Mouse (Mus musculus): ENCODE measurements around the gene Pla2g6. TPM values are rescaled to one million over a fixed set of nuclear protein-coding genes. Genes with fewer than 3 reads are reported as not detected.

The Pla2g6 gene
- polyA plus RNA-seq, 1 experiment = 24.6 TPM

DNA sequence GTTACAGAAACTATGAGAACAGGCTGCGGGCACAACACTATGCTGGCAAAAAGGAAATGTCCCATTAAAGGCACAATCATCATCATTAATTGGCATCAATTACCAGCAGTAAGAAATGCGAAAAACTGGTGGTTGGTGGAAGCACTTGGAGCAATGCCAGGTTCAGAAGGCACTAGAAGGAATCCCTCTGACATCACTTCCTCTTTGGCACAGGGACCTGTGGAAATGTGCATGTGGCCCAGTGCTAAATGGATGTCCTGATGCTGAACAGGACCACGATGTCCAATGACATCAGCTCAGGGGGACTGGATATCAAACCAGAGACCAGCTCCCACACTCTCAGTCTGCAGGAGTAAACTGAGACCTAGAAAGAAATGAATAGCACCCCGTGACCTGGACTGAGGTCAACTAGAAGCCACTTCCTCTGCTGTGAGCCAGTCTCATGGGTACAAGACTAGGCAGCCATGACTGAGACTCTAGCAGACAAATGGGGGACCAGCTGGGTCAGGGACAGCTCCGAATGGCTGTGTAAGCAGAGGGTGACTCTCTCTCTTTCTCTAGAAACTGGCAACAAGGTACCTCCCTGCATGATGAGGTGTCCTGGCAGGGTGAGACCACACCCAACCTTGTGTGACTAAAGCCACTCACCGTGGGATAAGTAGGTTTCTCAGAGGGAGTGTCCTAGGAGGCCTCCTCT is 14.6 kb upstream of the Pla2g6 start:
- TF ChIP-seq POLR2A (IDR thresholded peaks at IDR 0.05; ENCODE audit: low read depth, low read length) (no peak), CTCF (conservative IDR thresholded peaks at IDR 0.05; ENCODE audit: insufficient read depth, insufficient read length, low read depth, low read length) (no peak)
- Histone ChIP-seq H3K4me3 (ENCODE audit: insufficient read depth, low read depth, low read length) (no peak overlapping the region), H3K27me3 (replicated peaks; ENCODE audit: control insufficient read depth, insufficient read depth, low read length) (no peaks in the 10 kb centered on the region), H3K36me3 (ENCODE audit: control insufficient read depth, insufficient read depth, low read length) (no peaks in the 10 kb centered on the region), H3K27ac (ENCODE audit: insufficient read depth, low read depth, low read length) (no peak overlapping the region), H3K4me1 (ENCODE audit: control insufficient read depth, insufficient read depth, low read length) (no peaks in the 10 kb centered on the region; the same call in 1 of the 2 replicates)
- DNase-seq = no peak
- 75% methylated on average over 6 of the region's 6 CpGs for WGBS

DNA sequence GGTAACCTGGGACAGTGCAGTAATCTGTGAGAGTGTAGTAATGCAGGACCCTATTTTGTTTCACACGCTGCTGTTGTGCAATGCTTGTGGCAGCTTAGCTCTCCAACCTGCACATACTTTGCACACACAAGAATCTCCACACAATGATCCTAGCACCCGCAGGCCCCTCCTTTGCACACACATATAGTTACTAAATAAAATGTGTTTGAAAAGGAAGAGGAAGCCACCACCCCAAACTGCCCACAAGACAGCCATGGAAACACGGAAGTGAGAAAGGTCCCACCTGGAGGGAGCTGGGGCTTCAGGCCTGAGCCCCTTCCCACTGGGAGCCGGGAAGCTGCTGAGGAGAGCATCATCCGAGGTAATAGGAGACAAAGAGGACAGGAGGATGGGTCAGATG is 10.8 kb upstream of the Pla2g6 start:
- no peak overlapping the region for H3K4me3 ChIP-seq (ENCODE audit: insufficient read depth, low read depth, low read length)
- 74% methylated on average over 5 of the region's 5 CpGs for WGBS
- no peak for DNase-seq
- H3K36me3 ChIP-seq (ENCODE audit: control insufficient read depth, insufficient read depth, low read length) = no peaks in the 10 kb centered on the region
- H3K4me1 ChIP-seq (ENCODE audit: control insufficient read depth, insufficient read depth, low read length) = no peaks in the 10 kb centered on the region; the same call in 1 of the 2 replicates
- no peak overlapping the region for H3K27ac ChIP-seq (ENCODE audit: insufficient read depth, low read depth, low read length)
- TF ChIP-seq CTCF (conservative IDR thresholded peaks at IDR 0.05; ENCODE audit: insufficient read depth, insufficient read length, low read depth, low read length) (no peak), POLR2A (IDR thresholded peaks at IDR 0.05; ENCODE audit: low read depth, low read length) (no peak)
- H3K27me3 ChIP-seq (replicated peaks; ENCODE audit: control insufficient read depth, insufficient read depth, low read length) = no peaks in the 10 kb centered on the region

DNA sequence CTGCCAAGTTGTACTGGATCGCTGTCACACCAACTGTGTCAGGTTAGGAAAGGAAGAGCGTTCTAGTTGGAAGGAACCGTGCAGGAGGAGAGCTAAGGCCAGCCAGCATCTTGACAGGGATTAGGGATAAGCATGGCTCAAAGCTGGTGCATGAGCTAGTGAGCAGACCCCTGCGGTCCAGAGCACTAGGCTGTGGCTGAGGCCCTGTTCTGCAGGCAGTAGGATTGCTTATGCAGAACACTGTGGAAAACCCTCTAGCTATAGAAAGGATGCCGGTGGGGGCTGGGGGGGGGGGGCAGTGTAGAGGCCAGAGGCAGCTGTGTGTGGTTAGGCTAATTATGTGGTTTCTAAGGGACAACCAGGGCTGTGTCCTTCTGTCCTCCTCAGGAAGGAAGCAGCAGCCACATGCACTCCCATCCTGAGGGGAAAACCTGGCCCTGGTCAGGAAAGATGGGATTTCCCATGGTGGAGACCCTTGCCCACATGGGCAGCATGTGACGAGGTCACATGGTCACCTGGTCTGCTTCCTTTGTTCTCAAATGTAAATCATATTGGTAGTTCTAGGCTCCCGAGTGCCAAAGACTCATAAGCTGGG is 7.0 kb upstream of the Pla2g6 start:
- no peak overlapping the region for H3K27ac ChIP-seq (ENCODE audit: insufficient read depth, low read depth, low read length)
- H3K27me3 ChIP-seq (replicated peaks; ENCODE audit: control insufficient read depth, insufficient read depth, low read length) = no peaks in the 10 kb centered on the region
- TF ChIP-seq POLR2A (IDR thresholded peaks at IDR 0.05; ENCODE audit: low read depth, low read length) (no peak), CTCF (conservative IDR thresholded peaks at IDR 0.05; ENCODE audit: insufficient read depth, insufficient read length, low read depth, low read length) (no peak)
- H3K4me3 ChIP-seq (ENCODE audit: insufficient read depth, low read depth, low read length) = no peak overlapping the region
- WGBS = 67% methylated on average over 7 of the region's 7 CpGs
- DNase-seq = no peak
- no peaks in the 10 kb centered on the region for H3K36me3 ChIP-seq (ENCODE audit: control insufficient read depth, insufficient read depth, low read length)
- H3K4me1 ChIP-seq (ENCODE audit: control insufficient read depth, insufficient read depth, low read length) = peaks cover 4% of the 10 kb centered on the region; the same call in 1 of the 2 replicates

DNA sequence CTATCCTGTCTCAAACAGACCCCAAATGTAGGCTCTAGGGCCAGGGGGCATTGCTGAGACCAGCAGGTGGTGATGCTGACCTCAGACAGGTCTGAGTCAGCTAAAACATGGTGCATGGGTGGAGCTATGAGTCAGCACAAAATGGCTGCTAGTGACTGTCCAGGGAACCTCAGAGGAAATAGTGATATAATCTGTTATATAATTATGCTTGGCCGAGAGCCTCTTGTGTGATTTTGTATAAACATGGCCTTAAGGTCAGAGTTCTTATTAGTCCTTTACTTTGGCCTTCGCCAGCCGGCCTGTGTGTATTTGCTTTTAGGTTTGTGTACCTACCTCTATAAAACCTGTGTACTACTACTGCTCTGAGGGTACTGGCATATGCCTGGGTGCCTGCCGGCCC is 5.2 kb upstream of the Pla2g6 start:
- peak; percentile 53 for DNase-seq
- WGBS = 16% methylated on average over 4 of the region's 4 CpGs
- peaks cover 4% of the 10 kb centered on the region; the same call in 1 of the 2 replicates for H3K4me1 ChIP-seq (ENCODE audit: control insufficient read depth, insufficient read depth, low read length)
- no peaks in the 10 kb centered on the region for H3K27me3 ChIP-seq (replicated peaks; ENCODE audit: control insufficient read depth, insufficient read depth, low read length)
- no peak overlapping the region for H3K4me3 ChIP-seq (ENCODE audit: insufficient read depth, low read depth, low read length)
- peak overlapping the region; percentile 4; the same call in 1 of the 2 replicates for H3K27ac ChIP-seq (ENCODE audit: insufficient read depth, low read depth, low read length)
- TF ChIP-seq CTCF (conservative IDR thresholded peaks at IDR 0.05; ENCODE audit: insufficient read depth, insufficient read length, low read depth, low read length) (no peak), POLR2A (IDR thresholded peaks at IDR 0.05; ENCODE audit: low read depth, low read length) (no peak)
- no peaks in the 10 kb centered on the region for H3K36me3 ChIP-seq (ENCODE audit: control insufficient read depth, insufficient read depth, low read length)

DNA sequence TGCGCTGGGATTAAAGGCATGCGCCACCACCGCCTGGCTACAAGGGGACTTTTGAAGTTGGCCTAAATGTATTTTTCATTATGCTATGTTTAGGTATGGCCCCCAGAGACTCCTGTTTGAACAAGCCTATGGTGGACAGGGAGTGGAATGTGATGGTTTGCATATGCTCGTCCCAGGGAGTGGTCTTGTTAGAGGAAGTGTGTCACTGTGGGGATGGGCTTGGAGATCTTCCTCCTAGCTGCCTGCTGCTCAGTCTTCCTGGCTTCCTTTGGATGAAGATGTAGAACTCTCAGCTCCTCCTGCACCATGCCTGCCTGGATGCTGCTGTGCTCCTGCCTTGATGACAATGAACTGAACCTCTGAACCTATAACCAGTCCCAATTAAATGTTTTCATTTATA is 2.3 kb upstream of the Pla2g6 start:
- H3K36me3 ChIP-seq (ENCODE audit: control insufficient read depth, insufficient read depth, low read length) = no peaks in the 10 kb centered on the region
- no peak for DNase-seq
- TF ChIP-seq POLR2A (IDR thresholded peaks at IDR 0.05; ENCODE audit: low read depth, low read length) (no peak), CTCF (conservative IDR thresholded peaks at IDR 0.05; ENCODE audit: insufficient read depth, insufficient read length, low read depth, low read length) (no peak)
- H3K27ac ChIP-seq (ENCODE audit: insufficient read depth, low read depth, low read length) = no peak overlapping the region
- 82% methylated on average over 4 of the region's 4 CpGs for WGBS
- H3K4me1 ChIP-seq (ENCODE audit: control insufficient read depth, insufficient read depth, low read length) = peaks cover 13% of the 10 kb centered on the region
- no peaks in the 10 kb centered on the region for H3K27me3 ChIP-seq (replicated peaks; ENCODE audit: control insufficient read depth, insufficient read depth, low read length)
- H3K4me3 ChIP-seq (ENCODE audit: insufficient read depth, low read depth, low read length) = no peak overlapping the region

DNA sequence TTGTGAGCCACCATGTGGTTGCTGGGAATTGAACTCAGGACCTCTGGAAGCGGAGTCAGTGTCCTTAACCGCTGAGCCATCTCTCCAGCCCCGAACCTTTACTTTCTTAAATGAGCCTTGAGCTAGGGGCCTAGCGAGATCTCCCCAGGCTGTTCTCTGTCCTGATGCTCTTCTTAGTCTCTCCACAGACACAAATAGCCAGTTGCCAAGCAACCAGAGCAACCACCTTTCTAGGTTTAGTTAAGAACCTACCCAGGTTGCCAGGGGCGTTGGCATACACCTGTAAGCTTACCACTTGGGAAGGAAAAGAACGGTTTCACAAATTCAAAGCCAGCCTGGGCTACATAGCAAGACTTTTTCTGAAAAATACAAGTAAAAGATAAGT is 1.8 kb upstream of the Pla2g6 start:
- no peak overlapping the region for H3K27ac ChIP-seq (ENCODE audit: insufficient read depth, low read depth, low read length)
- no peak overlapping the region for H3K4me3 ChIP-seq (ENCODE audit: insufficient read depth, low read depth, low read length)
- peaks cover 13% of the 10 kb centered on the region for H3K4me1 ChIP-seq (ENCODE audit: control insufficient read depth, insufficient read depth, low read length)
- TF ChIP-seq POLR2A (IDR thresholded peaks at IDR 0.05; ENCODE audit: low read depth, low read length) = no peak
- TF ChIP-seq CTCF (conservative IDR thresholded peaks at IDR 0.05; ENCODE audit: insufficient read depth, insufficient read length, low read depth, low read length) = no peak
- WGBS = 92% methylated on average over 6 of the region's 6 CpGs
- no peaks in the 10 kb centered on the region for H3K36me3 ChIP-seq (ENCODE audit: control insufficient read depth, insufficient read depth, low read length)
- H3K27me3 ChIP-seq (replicated peaks; ENCODE audit: control insufficient read depth, insufficient read depth, low read length) = no peaks in the 10 kb centered on the region
- no peak for DNase-seq

DNA sequence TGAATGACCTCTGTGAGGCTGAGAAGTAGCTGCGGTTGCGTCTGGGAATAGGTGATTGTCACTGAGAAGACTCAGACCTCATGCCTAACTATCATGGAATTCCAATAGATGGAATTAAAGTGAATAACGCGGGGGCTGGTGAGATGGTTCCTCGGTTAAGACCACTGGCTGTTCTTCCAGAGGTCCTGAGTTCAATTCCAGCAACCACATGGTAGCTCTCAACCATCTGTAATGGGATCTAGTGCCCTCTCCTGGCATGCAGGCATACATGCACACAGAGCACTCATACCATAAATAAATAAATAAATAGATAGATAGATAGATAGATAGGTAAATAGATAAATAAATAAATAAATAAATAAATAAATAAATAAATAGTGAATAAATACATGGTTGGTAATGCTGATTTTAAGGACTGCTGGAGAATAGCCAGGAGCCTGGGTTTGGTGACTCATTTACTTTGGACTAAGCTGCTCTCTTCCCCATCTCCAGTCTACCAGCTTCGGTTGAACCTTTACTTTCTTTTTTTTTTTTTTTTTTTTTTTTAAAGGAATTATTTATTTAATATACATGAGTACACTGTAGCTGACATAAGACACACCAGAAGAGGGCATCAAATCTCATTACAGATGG is 1.3 kb upstream of the Pla2g6 start:
- no peak overlapping the region for H3K4me3 ChIP-seq (ENCODE audit: insufficient read depth, low read depth, low read length)
- TF ChIP-seq POLR2A (IDR thresholded peaks at IDR 0.05; ENCODE audit: low read depth, low read length) (no peak), CTCF (conservative IDR thresholded peaks at IDR 0.05; ENCODE audit: insufficient read depth, insufficient read length, low read depth, low read length) (no peak)
- no peaks in the 10 kb centered on the region for H3K27me3 ChIP-seq (replicated peaks; ENCODE audit: control insufficient read depth, insufficient read depth, low read length)
- no peak overlapping the region for H3K27ac ChIP-seq (ENCODE audit: insufficient read depth, low read depth, low read length)
- 91% methylated on average over 6 of the region's 6 CpGs for WGBS
- H3K36me3 ChIP-seq (ENCODE audit: control insufficient read depth, insufficient read depth, low read length) = no peaks in the 10 kb centered on the region
- peaks cover 13% of the 10 kb centered on the region for H3K4me1 ChIP-seq (ENCODE audit: control insufficient read depth, insufficient read depth, low read length)
- no peak for DNase-seq
